Mouse (Mus musculus) limb, embryonic 11.5 days (tissue): ENCODE data around the gene Chst11. TPM values are rescaled to one million over a fixed set of nuclear protein-coding genes. Genes with fewer than 3 reads are reported as not detected.

Source experiments
- ATAC-seq: fragments of 200-750 bp; cut with Nextera tagmentation; 2 replicates; pipeline ENCODE4 v1.8.0; 2017; ENCODE audit warnings: low read depth; ENCODE audit not compliant: insufficient number of reproducible peaks, low FRiP score, low TSS enrichment
- DNase-seq: peaks from one replicate; pipeline ENCODE4 v3.0.0-alpha.2; 2015; ENCODE audit warnings: low spot score
- H3K27ac ChIP-seq: fragments of 300-500 bp; sonication (generic); replicated peaks from 2 replicates; pipeline ENCODE4 v1.5.1; 2014; ENCODE audit warnings: low read depth, mild to moderate bottlenecking, low read length
- H3K27me3 ChIP-seq: fragments of 300-500 bp; sonication (generic); 2 replicates; pipeline ENCODE4 v1.6.1; 2014; ENCODE audit warnings: mild to moderate bottlenecking, low read length, mixed read lengths; ENCODE audit not compliant: control insufficient read depth, insufficient read depth
- H3K36me3 ChIP-seq: fragments of 300-500 bp; sonication (generic); 2 replicates; pipeline ENCODE4 v1.6.1; 2014; ENCODE audit warnings: mild to moderate bottlenecking, low read length, moderate library complexity, mixed read lengths; ENCODE audit not compliant: control insufficient read depth, insufficient read depth
- H3K4me1 ChIP-seq: fragments of 300-500 bp; sonication (generic); 2 replicates; pipeline ENCODE4 v1.6.1; 2014; ENCODE audit warnings: low read length, mixed read lengths; ENCODE audit not compliant: control insufficient read depth, insufficient read depth
- H3K4me2 ChIP-seq: fragments of 300-500 bp; sonication (generic); 2 replicates; pipeline ENCODE4 v1.6.1; 2014; ENCODE audit warnings: low read depth, mild to moderate bottlenecking, moderate library complexity; ENCODE audit not compliant: severe bottlenecking
- H3K4me3 ChIP-seq: fragments of 300-500 bp; sonication (generic); 2 replicates; pipeline ENCODE4 v1.5.1; 2014; ENCODE audit warnings: low read depth, low read length
- H3K9ac ChIP-seq: fragments of 300-500 bp; sonication (generic); 2 replicates; pipeline ENCODE4 v1.6.1; 2014; ENCODE audit warnings: mild to moderate bottlenecking, low read length
- H3K9me3 ChIP-seq: fragments of 300-500 bp; sonication (generic); 2 replicates; pipeline ENCODE4 v1.6.1; 2016; ENCODE audit warnings: low read length; ENCODE audit not compliant: control insufficient read depth
- WGBS: fragments of 180-500 bp; shearing (Covaris S2); extraction: QIAGEN DNeasy Blood & Tissue Kit; methylation state at CpG from one replicate; pipeline ENCODE4 v1.1.7; 2014; 5-methylcytosine and 5-hydroxymethylcytosine counted together
- polyA plus RNA-seq: library from polyadenylated mRNA; unstranded; fragments of >200 nt; fragmentation: Nextera tagmentation; extraction: Ambion mirVana; gene quantifications from 2 replicates; pipeline ENCODE4 v1.2.1, GENCODE M21; 2014

The Chst11 gene
- polyA plus RNA-seq, 1 experiment from 2014 or later: 3.0 TPM

- Histone ChIP-seq H3K4me3 (no peak overlapping the region), H3K36me3 (no peaks in the 10 kb centered on the region; the same call in 1 of the 2 replicates), H3K4me2 (no peak overlapping the region), H3K9ac (no peak overlapping the region), H3K27ac (no peak overlapping the region), H3K9me3 (no peaks in the 10 kb centered on the region), H3K27me3 (no peaks in the 10 kb centered on the region), H3K4me1 (no peaks in the 10 kb centered on the region)
- no peak for DNase-seq
- 97% methylated on average over 17 of the region's 17 CpGs for WGBS
- ATAC-seq: no peak
These were observed 206.2 kb downstream of the Chst11 start for GRCm38 (mm10) chr10:83191476-83191875.

DNA sequence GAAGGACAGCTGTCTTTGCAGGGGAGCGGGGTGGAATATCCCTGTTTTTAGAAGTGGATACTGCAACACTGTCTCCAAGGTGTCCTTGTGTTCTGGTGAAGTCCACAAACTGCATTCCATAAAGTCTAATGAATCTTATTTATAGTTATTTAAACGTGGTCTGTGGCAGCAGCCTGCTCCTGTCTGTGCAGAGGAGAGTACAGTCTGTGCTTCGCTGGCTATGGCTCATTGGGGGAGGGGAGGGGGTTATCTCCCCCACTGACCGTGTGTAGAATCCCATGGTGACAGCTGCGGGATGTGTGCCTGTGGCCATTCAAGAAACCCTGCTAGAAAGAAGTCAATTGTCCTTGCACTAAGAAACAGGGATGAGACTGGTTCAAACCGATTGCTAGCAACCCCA, 206.7 kb downstream of the Chst11 start:
- Histone ChIP-seq H3K27me3 (no peaks in the 10 kb centered on the region), H3K4me3 (no peak overlapping the region), H3K4me1 (no peaks in the 10 kb centered on the region), H3K4me2 (no peak overlapping the region), H3K9ac (no peak overlapping the region), H3K36me3 (no peaks in the 10 kb centered on the region; the same call in 1 of the 2 replicates), H3K9me3 (no peaks in the 10 kb centered on the region), H3K27ac (no peak overlapping the region)
- ATAC-seq (no peak), DNase-seq (no peak)
- WGBS: 81% methylated on average over 6 of the region's 6 CpGs

GRCm38 (mm10) chr10:83197690-83198336, 212.5 kb downstream of the Chst11 start:
- H3K4me2 ChIP-seq: no peak overlapping the region
- H3K27ac ChIP-seq: no peak overlapping the region
- H3K9me3 ChIP-seq: no peaks in the 10 kb centered on the region
- ATAC-seq: no peak
- DNase-seq: peak; percentile 88
- H3K9ac ChIP-seq: no peak overlapping the region
- H3K36me3 ChIP-seq: no peaks in the 10 kb centered on the region
- H3K4me3 ChIP-seq: no peak overlapping the region
- no peaks in the 10 kb centered on the region for H3K27me3 ChIP-seq
- 50% methylated on average over 11 of the region's 11 CpGs for WGBS
- no peaks in the 10 kb centered on the region for H3K4me1 ChIP-seq

DNA sequence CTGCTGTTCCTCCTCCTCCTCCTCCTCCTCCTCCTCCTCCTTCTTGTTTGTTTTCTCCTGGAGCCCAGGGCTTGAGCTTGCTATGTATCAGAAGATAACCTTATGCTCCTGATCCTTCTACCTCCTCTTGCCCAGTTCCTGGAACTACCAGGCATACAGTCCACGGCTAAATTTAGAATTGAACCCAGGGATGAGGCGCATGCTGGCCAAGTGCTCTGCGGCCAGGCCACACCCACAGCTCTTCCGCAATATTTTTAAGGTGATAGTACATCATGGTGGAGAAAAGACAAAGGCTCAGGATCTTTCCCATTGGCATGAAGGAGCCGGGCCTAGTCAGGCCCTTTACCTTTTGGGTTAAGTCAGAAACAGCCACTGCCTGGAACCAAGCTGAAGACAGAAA, 213.4 kb downstream of the Chst11 start:
- H3K4me2 ChIP-seq: no peak overlapping the region
- ATAC-seq: no peak
- no peaks in the 10 kb centered on the region for H3K4me1 ChIP-seq
- no peaks in the 10 kb centered on the region for H3K27me3 ChIP-seq
- H3K4me3 ChIP-seq: no peak overlapping the region
- no peaks in the 10 kb centered on the region for H3K9me3 ChIP-seq
- no peak overlapping the region for H3K27ac ChIP-seq
- 82% methylated on average over 5 of the region's 5 CpGs for WGBS
- no peak for DNase-seq
- no peak overlapping the region for H3K9ac ChIP-seq
- H3K36me3 ChIP-seq: no peaks in the 10 kb centered on the region

GRCm38 (mm10) chr10:83199290-83199689, 214.0 kb downstream of the Chst11 start:
- 88% methylated on average over 9 of the region's 9 CpGs for WGBS
- ATAC-seq: no peak
- DNase-seq: no peak

DNA sequence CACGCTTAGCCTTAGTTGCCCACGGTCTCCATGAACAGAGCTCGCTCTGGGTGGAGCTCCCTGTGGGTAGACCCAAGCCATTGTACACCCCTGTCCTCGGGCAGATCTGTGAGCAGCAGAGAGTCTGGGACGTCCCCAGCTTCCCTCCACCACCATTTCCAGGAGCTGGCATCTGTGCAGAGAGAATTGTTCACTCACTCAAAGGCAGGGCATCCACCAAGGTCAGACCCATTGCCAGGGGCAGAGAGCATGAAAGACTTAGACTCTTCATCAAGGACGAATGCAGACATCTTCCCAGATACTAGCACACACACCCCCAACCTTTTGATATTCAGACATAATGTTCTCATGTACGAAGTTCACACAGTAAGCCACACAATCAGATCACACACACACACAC, 216.2 kb downstream of the Chst11 start:
- Histone ChIP-seq H3K4me3 (no peak overlapping the region), H3K9ac (no peak overlapping the region), H3K4me2 (no peak overlapping the region), H3K27me3 (no peaks in the 10 kb centered on the region), H3K27ac (no peak overlapping the region), H3K36me3 (no peaks in the 10 kb centered on the region), H3K9me3 (no peaks in the 10 kb centered on the region), H3K4me1 (no peaks in the 10 kb centered on the region)
- WGBS: 84% methylated on average over 7 of the region's 7 CpGs
- no peak for ATAC-seq
- no peak for DNase-seq

More at GRCm38 (mm10) chr10:83199290-83199689, 214.0 kb downstream of the Chst11 start:
- H3K4me1 ChIP-seq: no peaks in the 10 kb centered on the region
- no peak overlapping the region for H3K4me3 ChIP-seq
- no peak overlapping the region for H3K4me2 ChIP-seq
- no peak overlapping the region for H3K27ac ChIP-seq
- H3K9me3 ChIP-seq: no peaks in the 10 kb centered on the region
- H3K36me3 ChIP-seq: no peaks in the 10 kb centered on the region
- no peak overlapping the region for H3K9ac ChIP-seq
- H3K27me3 ChIP-seq: no peaks in the 10 kb centered on the region

GRCm38 (mm10) chr10:83202906-83203702, 217.8 kb downstream of the Chst11 start:
- ATAC-seq: no peak

GRCm38 (mm10) chr10:83208436-83208835, 223.1 kb downstream of the Chst11 start:
- Histone ChIP-seq H3K4me3 (no peak overlapping the region), H3K4me1 (peaks cover 4% of the 10 kb centered on the region; the same call in 1 of the 2 replicates), H3K9me3 (no peaks in the 10 kb centered on the region), H3K27ac (no peak overlapping the region), H3K36me3 (no peaks in the 10 kb centered on the region), H3K4me2 (no peak overlapping the region), H3K27me3 (no peaks in the 10 kb centered on the region), H3K9ac (no peak overlapping the region)
- 88% methylated on average over 7 of the region's 7 CpGs for WGBS
- ATAC-seq: no peak
- DNase-seq: no peak

More at GRCm38 (mm10) chr10:83202906-83203702, 217.8 kb downstream of the Chst11 start:
- no peaks in the 10 kb centered on the region for H3K9me3 ChIP-seq
- no peak for DNase-seq
- no peak overlapping the region for H3K27ac ChIP-seq
- no peaks in the 10 kb centered on the region for H3K36me3 ChIP-seq
- no peak overlapping the region for H3K4me2 ChIP-seq
- no peaks in the 10 kb centered on the region for H3K27me3 ChIP-seq
- H3K9ac ChIP-seq: no peak overlapping the region
- no peak overlapping the region for H3K4me3 ChIP-seq
- WGBS: 87% methylated on average over 14 of the region's 14 CpGs
- no peaks in the 10 kb centered on the region for H3K4me1 ChIP-seq
